ENCODE assay signal across 27 mouse cellular contexts in genomic region chr2:44977051-44977450, GRCm38 (mm10). TPM values are rescaled to one million over a fixed set of nuclear protein-coding genes. Genes with fewer than 3 reads are reported as not detected.
A peak's percentile ranks its signal among the peaks of the same experiment; 100 is the strongest.
DNase-seq lines count a peak whose midpoint lies in the region; ATAC-seq and TF ChIP-seq lines count a peak whose summit lies in the region.
"Had no signal": no experiment of that assay in that cellular context is flagged by ENCODE, and none has a peak within 500 bp of the region (broad histone marks: within the 10 kb centered on the region; RNA-seq: fewer than 3 reads in every experiment).

No protein-coding gene starts in this region.

- H3ac ChIP-seq in C2C12 (ENCODE audit: control insufficient read depth, insufficient read length, low read depth): peak overlapping the region; percentile 21

- H3K27me3 ChIP-seq in kidney, embryonic 15.5 days: no peaks in the 10 kb centered on the region
- H3K27me3 ChIP-seq in C2C12 (ENCODE audit: control insufficient read depth, insufficient read depth, insufficient read length): no peaks in the 10 kb centered on the region
- peaks cover 2% of the 10 kb centered on the region; the same call in 1 of the 2 replicates for H3K27me3 ChIP-seq in forebrain, embryonic 11.5 days (ENCODE audit: control insufficient read depth, insufficient read depth, low read length)
- H3K27me3 ChIP-seq: heart, embryonic 15.5 days; hindbrain, embryonic 12.5 days; liver, embryonic 15.5 days; midbrain, embryonic 15.5 days had no signal

- H3K79me3 ChIP-seq in C2C12 (ENCODE audit: low read depth): no peaks in the 10 kb centered on the region

- H3K4me1 ChIP-seq in kidney, embryonic 15.5 days: peaks cover 33% of the 10 kb centered on the region
- H3K4me1 ChIP-seq in embryonic fibroblast, embryonic 13.5 days (ENCODE audit: control insufficient read depth, insufficient read depth, low read length): peaks cover 6% of the 10 kb centered on the region
- peaks cover 10% of the 10 kb centered on the region; the same call in 1 of the 2 replicates for H3K4me1 ChIP-seq in forebrain, embryonic 11.5 days (replicated peaks; ENCODE audit: control insufficient read depth, insufficient read depth, low read length)

- WGBS in kidney, embryonic 15.5 days: 23% methylated on average over 3 of the region's 3 CpGs
- WGBS in forebrain, embryonic 11.5 days: 94% methylated on average over 3 of the region's 3 CpGs

- H3K9me3 ChIP-seq in kidney, embryonic 15.5 days (replicated peaks): no peaks in the 10 kb centered on the region; the same call in 1 of the 2 replicates
- no peaks in the 10 kb centered on the region for H3K9me3 ChIP-seq in forebrain, embryonic 11.5 days (ENCODE audit: control insufficient read depth, low read length)
- H3K9me3 ChIP-seq: forebrain, embryonic 10.5 days; heart, embryonic 10.5 days; heart, embryonic 15.5 days; limb, embryonic 12.5 days; liver, embryonic 15.5 days; midbrain, embryonic 10.5 days; midbrain, embryonic 15.5 days had no signal

- TF ChIP-seq POLR2A in embryonic fibroblast, embryonic 13.5 days (IDR thresholded peaks at IDR 0.05; ENCODE audit: low read depth, low read length): no peak

- peak overlapping the region; percentile 65 for H3K27ac ChIP-seq in kidney, embryonic 15.5 days
- H3K27ac ChIP-seq in embryonic fibroblast, embryonic 13.5 days (ENCODE audit: insufficient read depth, low read length): peak overlapping the region; percentile 90
- H3K27ac ChIP-seq in forebrain, embryonic 11.5 days (ENCODE audit: low read depth, low read length): no peak overlapping the region
- H3K27ac ChIP-seq: forebrain, embryonic 10.5 days; heart, embryonic 15.5 days; hindbrain, embryonic 12.5 days; limb, embryonic 12.5 days; liver, embryonic 15.5 days; midbrain, embryonic 10.5 days; midbrain, embryonic 15.5 days; stomach, postnatal 0 days had no signal

- H3K4me3 ChIP-seq in kidney, embryonic 15.5 days (replicated peaks): no peak overlapping the region
- no peak overlapping the region for H3K4me3 ChIP-seq in C2C12 (ENCODE audit: insufficient read depth, poor library complexity, severe bottlenecking)
- H3K4me3 ChIP-seq in embryonic fibroblast, embryonic 13.5 days (ENCODE audit: insufficient read depth, low read length): no peak overlapping the region
- H3K4me3 ChIP-seq in forebrain, embryonic 11.5 days (ENCODE audit: low read depth, low read length): no peak overlapping the region
- H3K4me3 ChIP-seq: forebrain, embryonic 10.5 days; heart, embryonic 10.5 days; heart, embryonic 15.5 days; hindbrain, embryonic 12.5 days; limb, embryonic 12.5 days; liver, embryonic 15.5 days; midbrain, embryonic 10.5 days; midbrain, embryonic 15.5 days had no signal

- no peaks in the 10 kb centered on the region for H3K36me3 ChIP-seq in kidney, embryonic 15.5 days
- no peaks in the 10 kb centered on the region for H3K36me3 ChIP-seq in C2C12 (ENCODE audit: control insufficient read depth, insufficient read depth)
- no peaks in the 10 kb centered on the region for H3K36me3 ChIP-seq in forebrain, embryonic 11.5 days (ENCODE audit: control insufficient read depth, insufficient read depth, low read length)
- H3K36me3 ChIP-seq: forebrain, embryonic 10.5 days; heart, embryonic 10.5 days; heart, embryonic 15.5 days; hindbrain, embryonic 12.5 days; limb, embryonic 12.5 days; liver, embryonic 15.5 days; midbrain, embryonic 10.5 days; midbrain, embryonic 15.5 days had no signal

- TF ChIP-seq CTCF in C2C12 (IDR thresholded peaks at IDR 0.05; ENCODE audit: control insufficient read depth, insufficient read depth, insufficient read length): no peak
- TF ChIP-seq CTCF in embryonic fibroblast, embryonic 13.5 days (IDR thresholded peaks at IDR 0.05; ENCODE audit: borderline replicate concordance, insufficient read depth, low read length): no peak

- ATAC-seq in kidney, embryonic 15.5 days (replicated peaks; ENCODE audit: low FRiP score): peak; percentile 86
- no peak for ATAC-seq in forebrain, embryonic 11.5 days (replicated peaks; ENCODE audit: low FRiP score)
- ATAC-seq: forebrain, embryonic 16.5 days; intestine, embryonic 16.5 days; midbrain, embryonic 15.5 days had no signal

- no peak overlapping the region for H3K4me2 ChIP-seq in kidney, embryonic 15.5 days
- H3K4me2 ChIP-seq in forebrain, embryonic 11.5 days (ENCODE audit: low read depth, low read length, severe bottlenecking): no peak overlapping the region
- H3K4me2 ChIP-seq: heart, embryonic 15.5 days; hindbrain, embryonic 12.5 days; limb, embryonic 12.5 days; liver, embryonic 15.5 days; lung, embryonic 14.5 days; midbrain, embryonic 15.5 days had no signal

- no peaks in the 10 kb centered on the region for H3K79me2 ChIP-seq in C2C12 (ENCODE audit: control insufficient read depth, insufficient read depth)

- H3K9ac ChIP-seq in kidney, embryonic 15.5 days: no peak overlapping the region
- H3K9ac ChIP-seq in forebrain, embryonic 11.5 days (ENCODE audit: low read length): no peak overlapping the region
- H3K9ac ChIP-seq: heart, embryonic 15.5 days; hindbrain, embryonic 12.5 days; limb, embryonic 12.5 days; liver, embryonic 15.5 days; lung, embryonic 14.5 days; midbrain, embryonic 15.5 days had no signal

- DNase-seq in adrenal gland, postnatal 10 days: peak; percentile 27
- DNase-seq in adrenal gland, adult 2 months: no peak
- DNase-seq in kidney, postnatal 25 days: no peak
- no peak for DNase-seq in forebrain, embryonic 11.5 days (ENCODE audit: low spot score)
- DNase-seq in cerebellum, postnatal 25 days: no peak
- DNase-seq: adrenal gland, postnatal 36 days; cerebellum, adult 2 months; cerebellum, postnatal 14 days; lung, postnatal 14 days; right cerebral cortex, adult 18-20 months; thymus, adult 18-20 months; thymus, postnatal 25 days had no signal

TF ChIP-seq in C2C12, 6 proteins besides CTCF, POLR2A, EP300 and RAD21:
- TF ChIP-seq MAX (IDR thresholded peaks at IDR 0.05) (peak; percentile 74), CEBPB (IDR thresholded peaks at IDR 0.05; ENCODE audit: low read depth) (peak; percentile 82), MYOD1 (IDR thresholded peaks at IDR 0.05; ENCODE audit: control insufficient read depth, insufficient read length, low read depth) (peak; percentile 15), USF1 (IDR thresholded peaks at IDR 0.05; ENCODE audit: low read depth) (no peak), MYOG (IDR thresholded peaks at IDR 0.05; ENCODE audit: control insufficient read depth, extremely low read depth, insufficient read length) (no peak), FOSL1 (IDR thresholded peaks at IDR 0.05; ENCODE audit: insufficient read depth, low read length, poor library complexity, severe bottlenecking) (peak; percentile 79)

RNA-seq across cellular contexts. Expression of gene Gtdc1, which starts 49.6 kb away (rescaled TPM):
- 10 to 100 TPM; 12.8 to 20.2 TPM for total RNA-seq in adrenal gland, postnatal 10 days (2021)
- 10 to 100 TPM; 12.0 to 12.5 TPM for total RNA-seq in adrenal gland, adult 2 months (2021)
- 0.78 and 1.0 TPM in 2 replicates for polyA plus RNA-seq in adrenal gland, adult 2 months (2012; rRNA removed)
- polyA plus RNA-seq in kidney, embryonic 15.5 days (2015; fragmentation: Nextera tagmentation; extraction: Ambion mirVana): 11.0 and 12.4 TPM in 2 replicates
- 3.6 TPM for polyA plus RNA-seq in C2C12 (2012; fragmentation: generic; extraction: Trizol)
- 16.6 and 28.9 TPM in 2 replicates for polyA plus RNA-seq in embryonic fibroblast, embryonic 13.5 days (2011; ENCODE audit: insufficient read length, low read depth, missing spikeins)
- 14.1 and 15.9 TPM in 2 replicates for polyA plus RNA-seq in forebrain, embryonic 11.5 days (2014; fragmentation: Nextera tagmentation; extraction: Ambion mirVana)
